Mouse (Mus musculus): ENCODE measurements around the gene Narf. TPM values are rescaled to one million over a fixed set of nuclear protein-coding genes. Genes with fewer than 3 reads are reported as not detected.

The Narf gene
- 10 to 100 TPM; 29.3 to 43.0 TPM for total RNA-seq (2021)
- long read RNA-seq, experiment 1, full-length matches to known transcripts, result 40 of 53 reads
- long read RNA-seq, experiment 1, partial matches to known transcripts, result 4 of 53 reads
- long read RNA-seq, experiment 1, other reads (novel, unspliced or antisense), result 9 of 53 reads
- long read RNA-seq, experiment 2, full-length matches to known transcripts, result 31 of 37 reads
- long read RNA-seq, experiment 2, partial matches to known transcripts, result 4 of 37 reads
- long read RNA-seq, experiment 2, other reads (novel, unspliced or antisense), result 2 of 37 reads

DNA sequence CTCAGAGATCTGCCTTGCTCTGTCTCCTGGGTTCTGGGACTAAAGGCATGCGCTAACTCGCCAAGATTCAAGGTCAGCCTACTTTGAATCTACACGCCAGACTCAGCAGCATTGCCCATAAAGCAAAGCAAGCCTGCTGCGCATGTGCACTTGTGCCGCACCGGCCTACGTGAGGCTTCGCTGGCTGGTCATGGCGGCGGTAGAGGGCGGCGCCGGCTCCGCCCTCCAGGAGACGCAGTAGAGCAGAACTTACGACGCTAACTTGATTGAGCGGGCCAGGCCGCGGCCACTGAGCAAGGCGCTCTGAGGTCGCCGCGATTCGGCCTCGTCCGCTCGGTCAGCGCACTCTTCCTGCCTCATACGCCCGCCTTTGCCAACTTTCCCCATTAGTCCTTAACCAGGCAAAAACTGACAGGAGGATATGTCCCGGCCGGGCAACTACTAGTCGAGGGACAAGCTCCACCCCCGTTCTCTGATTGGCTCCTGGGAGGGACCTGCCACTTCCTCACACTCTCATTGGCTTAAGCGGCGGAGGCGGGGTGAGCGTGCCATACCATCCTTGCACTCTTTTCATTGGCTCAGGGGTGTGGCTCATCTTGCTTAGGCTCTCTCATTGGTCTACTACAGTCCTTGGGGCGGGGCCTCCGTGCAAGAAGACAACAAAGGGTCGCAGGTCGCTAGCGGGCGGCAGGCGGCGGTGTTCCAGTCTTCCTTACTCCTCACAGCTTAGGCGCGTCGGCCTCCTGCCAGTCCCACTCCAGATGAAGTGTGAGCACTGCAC lies at the start of gene Narf:
Gene Narf (plus strand): TSS at position 690 of the 781 bp plus-strand sequence.
- peak; percentile 98 for DNase-seq

DNA sequence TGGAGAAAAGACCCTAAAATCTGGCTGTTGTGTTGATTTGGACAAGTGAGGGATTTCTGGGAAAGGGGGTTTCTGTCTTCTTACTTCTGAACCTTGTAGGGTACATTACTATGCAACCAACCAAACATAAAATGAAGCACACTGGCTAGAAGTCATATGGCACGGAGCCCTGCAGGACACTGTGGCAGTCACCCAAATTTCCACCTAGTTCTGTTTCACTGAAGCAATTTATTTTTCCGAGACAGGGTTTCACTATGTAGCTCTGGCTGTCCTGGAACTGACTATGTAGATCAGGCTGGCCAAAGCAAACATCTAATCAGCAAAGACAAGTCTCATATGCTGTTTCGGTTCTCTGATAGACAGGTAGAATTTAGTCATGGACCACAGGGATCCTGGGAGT lies 47.4 kb upstream of the Narf start:
- DNase-seq, result peak; percentile 70

DNA sequence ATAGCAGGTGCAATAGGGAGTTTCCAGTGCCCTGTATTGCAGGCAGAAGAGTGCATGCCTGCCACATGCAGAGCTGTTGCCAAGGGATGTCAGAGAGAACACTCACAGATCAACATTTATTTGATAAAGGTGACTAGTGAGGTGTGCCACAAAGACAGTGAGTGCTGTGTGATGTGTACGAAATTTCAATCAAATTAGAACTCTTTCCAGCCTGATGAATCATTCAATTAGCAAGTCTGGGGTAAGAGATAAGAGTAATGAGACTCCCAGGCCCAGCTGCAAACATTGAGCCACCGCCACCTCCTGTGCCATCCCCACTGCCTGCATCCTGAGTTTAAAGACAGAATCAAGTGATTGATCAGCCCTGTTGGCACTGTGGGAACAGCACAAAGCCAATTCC lies 44.3 kb upstream of the Narf start:
- DNase-seq, result no peak

DNA sequence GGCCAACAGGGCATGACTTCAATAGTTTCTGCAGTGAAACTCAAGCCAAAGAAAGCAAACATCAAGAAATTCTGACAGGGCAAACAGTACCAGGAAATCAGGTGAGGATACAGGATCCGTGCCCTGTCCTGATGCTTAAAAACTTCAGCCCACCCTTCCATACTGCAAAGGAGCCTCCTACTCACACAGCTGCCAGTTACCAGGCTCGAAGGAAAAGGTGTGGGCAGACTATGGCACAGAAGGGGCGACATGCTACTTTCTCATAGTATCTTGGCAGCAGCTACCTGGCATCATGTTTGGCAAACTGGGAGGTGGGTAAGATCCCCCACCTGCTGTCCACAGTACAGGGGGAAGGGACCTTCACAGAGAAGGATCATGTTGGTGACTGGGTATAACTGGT lies 43.6 kb upstream of the Narf start:
- DNase-seq, result no peak

DNA sequence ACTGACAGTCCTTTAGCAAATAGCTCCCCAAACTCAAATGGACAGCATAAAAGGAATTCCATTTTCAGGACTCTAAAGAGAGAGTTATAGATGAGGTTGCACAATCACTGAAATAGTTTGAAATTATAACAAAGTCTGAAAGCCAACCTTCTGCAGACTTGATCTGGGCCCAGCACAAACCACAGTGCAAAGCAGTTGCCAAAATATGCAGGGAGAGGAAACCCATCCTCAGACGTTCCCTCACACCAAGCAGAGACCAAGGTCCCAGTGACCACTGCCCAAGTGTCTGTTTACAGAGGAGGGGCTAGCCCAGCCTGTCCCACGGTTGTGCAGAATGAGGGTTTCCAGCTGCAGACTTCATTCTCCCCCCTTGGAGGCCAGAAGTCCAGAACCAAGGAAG lies 38.4 kb upstream of the Narf start:
- DNase-seq, result no peak

DNA sequence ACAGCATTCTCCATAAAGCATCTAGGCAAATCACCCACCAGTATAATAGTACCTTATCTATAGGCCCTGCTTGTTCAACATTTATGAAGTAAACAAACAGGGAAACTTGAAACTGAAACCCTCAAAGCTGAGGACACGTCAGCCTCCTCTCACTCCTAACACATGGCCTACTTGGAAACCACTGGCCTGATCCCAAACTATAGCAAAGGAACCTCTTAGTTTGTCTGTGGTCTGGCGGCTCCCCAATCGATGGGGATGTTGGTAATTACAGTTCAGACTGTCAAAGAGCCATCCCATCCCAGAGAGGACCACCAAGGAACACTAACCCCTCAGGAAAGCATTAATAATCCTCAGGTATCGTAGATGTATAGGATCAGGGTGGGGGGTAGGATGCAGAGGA lies 37.2 kb upstream of the Narf start:
- no peak for DNase-seq

DNA sequence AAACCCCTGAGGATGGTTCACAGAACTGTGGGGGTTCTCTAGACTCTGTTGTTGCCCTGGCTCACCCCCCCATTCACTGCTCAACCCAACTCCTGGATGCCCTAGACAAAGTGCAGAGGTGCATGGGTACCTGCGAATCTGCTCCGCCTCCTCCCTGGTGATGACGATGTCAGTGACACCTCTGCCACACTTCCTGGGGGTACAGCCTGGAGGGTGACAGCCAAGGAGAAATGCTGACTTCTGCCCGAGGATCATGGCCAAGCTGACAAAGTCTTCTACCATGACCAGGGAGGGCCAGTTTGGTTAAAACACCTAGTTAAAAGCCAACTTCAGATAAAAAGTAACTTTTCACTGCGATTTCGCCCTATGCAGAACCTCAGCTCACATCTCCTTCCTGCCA lies 36.3 kb upstream of the Narf start:
- DNase-seq, result no peak

DNA sequence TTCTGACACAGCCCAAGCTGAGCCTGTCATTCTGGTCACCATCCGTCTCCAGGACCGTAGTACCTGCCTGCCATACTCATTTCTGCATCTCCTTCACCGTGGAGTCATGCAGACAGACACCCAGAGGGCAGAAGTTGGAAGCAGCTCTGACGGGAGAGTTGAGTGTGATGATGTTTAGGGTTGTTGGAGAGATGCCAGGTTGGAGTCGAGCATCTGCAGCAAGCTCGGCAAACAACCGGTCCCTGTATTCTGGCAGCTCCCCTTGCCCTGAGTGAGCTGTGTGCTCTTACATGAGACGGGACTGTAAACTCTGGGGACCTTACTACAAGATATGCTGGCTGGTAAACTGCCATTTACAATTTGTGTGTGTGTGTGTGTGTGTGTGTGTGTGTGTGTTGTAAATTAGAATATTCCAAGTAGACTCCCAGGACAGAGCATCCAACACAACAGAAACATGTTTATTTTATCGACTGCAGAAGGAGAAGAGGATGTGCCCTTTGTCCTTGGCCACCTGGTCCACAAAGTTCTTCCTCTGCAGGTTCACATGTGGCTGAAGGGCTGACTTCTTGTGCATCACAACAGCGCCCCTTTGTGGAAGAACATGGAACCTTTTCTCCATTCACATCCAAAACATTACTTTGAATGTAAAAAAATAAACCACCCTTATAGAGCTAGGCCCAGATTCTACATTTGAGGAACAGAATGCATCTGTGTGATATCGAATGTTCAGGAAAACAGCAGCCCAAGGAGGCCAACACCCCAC lies 35.4 kb upstream of the Narf start:
- DNase-seq, result peak; percentile 61

DNA sequence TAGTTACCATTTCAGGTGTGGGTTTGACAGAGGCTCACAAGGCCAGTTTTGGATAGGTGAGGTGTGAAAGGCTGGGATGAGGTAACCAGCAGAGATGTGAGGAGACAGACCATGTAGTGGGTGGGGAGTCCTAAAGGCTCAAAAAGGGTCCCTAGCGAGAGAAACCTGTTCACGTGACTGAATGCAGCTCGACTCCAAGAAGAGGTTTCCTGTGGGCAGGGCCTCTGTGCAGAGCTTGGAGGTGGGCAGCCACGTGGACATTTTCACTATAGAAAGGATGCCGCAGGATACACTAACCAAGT lies 33.2 kb upstream of the Narf start:
- DNase-seq, result no peak

DNA sequence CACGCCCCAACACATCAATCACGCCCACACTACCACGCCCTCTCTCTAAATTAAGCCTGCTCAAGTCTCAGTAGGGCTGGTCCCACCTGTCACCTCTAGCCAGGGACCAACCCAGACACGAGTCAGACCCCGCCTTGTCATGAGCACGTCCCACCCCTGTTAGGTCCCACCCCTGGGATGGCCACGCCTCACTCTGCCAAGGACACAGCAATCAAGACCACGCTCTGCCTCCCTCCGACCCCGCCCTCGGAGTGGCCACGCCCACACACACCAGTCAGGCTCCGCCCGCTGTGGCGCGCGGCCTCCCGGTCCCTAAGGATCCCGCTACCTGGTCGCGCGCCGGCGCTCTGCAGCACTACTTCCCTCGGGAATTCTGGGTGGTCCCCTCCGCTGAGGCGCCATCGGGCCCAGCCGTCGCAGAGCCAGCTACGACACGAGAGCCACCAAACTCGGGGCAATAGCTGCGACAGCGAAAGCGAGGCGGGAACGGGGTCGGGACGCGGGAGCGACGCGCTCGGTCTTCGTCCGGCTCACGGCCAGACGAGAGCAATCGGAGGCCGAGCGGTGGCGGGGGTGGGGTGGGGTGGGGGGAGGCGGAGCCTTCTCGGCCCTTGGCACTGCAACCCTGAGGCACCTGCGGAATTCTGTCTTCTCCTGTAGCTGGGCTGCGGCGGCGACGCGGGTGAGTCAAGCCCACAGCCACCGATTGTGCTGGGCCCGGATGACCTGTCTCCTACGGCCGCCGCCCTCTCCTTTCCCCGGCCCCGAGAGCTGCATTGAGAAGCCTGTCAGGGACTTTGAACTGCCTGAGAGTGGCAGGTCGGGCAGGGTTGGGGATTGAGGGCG lies 32.7 kb upstream of the Narf start, which contains the start of the genes Hexdc and Ogfod3:
Gene Hexdc (plus strand): TSS at position 273 of the 846 bp plus-strand sequence.
Gene Ogfod3 (minus strand): TSS at position 551 of the 846 bp plus-strand sequence.
- peak; percentile 97 for DNase-seq

DNA sequence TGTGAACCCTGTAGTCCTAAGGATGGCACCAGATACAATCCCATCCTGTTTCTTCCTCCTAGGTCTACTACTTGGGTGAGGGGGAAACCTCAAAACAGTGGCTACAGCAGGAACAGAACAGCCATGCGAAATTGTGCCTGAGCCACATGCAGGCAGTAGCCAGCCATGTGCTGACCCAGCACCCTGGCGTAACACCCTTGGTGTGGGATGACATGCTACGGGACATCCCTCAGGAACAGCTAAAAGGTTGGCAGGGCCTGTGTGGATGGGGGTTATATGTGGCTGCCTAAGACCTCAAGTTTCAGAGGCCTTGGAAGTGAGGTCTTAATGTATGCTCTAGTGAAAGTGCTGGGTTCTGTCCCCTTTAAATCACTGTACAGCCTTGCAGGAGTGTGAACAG lies 20.2 kb upstream of the Narf start:
- no peak for DNase-seq

DNA sequence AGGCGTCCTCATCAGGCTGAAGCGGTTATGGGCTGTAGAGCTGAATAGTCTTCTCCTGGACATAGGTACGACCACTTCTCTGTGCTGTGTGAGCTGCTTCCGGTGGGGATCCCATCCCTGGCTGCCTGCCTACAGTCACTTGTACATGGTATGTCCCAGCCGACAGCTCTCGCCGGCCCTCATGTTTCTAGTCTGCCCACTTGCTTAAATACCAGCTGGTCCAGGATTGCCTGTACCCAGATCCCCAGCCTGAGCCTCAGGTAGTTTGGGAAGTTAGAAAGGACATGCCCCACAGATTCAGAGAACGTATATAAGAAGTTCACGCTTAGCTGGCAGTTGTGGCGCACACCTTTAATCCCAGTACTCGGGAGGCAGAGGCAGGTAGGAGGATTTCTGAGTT lies 17.3 kb upstream of the Narf start:
- DNase-seq, result no peak

DNA sequence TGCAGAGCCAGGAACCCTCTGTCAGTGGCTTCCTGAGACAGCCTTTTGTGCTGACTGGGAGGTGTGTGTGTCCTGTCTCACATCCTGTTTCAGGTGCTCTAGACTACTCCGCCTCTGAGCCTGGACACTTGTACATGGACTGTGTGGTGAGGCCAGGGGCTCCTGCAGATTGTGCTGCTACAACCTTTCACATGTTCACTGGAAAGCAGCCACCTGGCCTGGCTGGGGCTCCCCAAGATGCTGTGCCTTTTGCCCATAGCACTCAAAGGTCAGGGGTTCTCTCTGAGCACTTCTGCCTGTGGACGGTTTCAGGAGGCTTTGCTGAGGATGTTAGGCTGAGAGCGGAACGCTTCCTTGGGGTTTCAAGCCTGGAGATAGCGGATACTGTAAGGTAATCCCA lies 16.3 kb upstream of the Narf start:
- DNase-seq, result no peak

DNA sequence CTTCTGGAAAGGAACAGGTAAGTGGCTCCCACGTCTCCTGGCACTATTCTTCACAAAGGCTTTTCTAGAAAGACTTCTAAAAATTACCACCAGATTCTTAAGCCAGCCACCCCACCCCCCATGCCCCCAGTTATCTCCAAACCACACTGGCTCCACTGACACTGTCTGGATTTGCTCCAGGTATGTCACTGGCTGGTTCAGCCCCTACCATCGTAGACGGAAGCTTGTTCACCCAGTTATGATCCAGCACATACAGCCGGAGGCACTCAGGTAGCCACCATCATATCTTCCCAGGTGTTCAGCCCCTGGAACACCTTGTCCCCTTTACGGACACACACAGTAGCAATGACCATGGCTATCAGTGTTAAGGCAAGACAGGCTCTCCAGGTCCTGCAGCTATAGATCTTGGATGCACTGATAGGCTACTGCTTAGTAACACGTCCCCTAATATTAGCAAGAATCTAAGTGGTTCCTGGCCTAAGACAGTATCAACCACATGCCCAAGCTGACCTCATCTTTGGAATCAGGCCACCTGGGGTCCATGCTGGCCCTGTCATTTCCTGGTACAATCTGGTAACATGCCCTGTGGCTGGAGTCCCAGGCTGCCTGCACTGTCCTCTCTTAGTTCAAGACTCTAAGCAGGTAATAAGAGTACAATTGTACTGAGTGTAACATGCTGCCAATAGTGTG lies 15.6 kb upstream of the Narf start:
- DNase-seq, result no peak

DNA sequence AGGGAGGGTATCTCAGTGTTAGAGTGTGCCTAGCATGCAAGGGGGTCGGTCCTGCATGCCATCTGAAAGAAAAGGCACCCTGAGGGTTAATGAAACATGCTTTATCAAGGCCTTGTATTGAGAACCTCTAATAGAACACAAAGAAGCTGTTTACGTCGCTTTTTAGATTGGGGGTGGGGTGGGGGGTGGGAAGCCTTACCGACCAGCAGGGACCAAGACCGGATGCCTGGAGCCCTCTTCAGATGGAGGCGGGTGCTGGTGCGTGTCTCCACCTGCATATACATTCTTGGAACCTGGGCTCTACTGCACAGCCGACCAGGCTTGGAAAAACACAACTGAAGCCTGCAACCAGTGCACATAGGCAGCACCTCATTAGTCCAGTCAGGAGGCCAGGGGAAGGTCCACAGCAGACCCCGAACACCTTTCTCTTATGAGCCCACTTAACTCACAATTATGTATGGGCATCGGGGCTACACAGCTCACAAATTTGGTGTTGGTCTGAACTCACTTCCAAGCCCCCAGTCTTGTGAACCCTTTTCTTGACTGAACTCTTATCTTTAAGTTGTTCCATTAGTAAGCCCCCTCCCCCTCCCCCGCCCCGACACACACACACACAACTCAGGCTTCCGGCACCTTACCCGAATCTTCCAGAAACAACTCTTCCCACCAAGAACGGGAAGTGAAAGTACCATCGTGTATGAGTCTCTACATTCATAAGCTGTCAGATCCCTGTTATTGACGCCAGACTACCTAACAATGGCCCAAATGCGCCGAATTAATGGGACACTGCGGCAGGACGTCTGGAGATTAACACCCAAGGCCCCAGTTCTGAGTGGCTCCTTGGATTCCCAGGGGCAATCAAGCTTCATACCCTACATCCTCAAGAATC lies 8.7 kb upstream of the Narf start:
- no peak for DNase-seq

DNA sequence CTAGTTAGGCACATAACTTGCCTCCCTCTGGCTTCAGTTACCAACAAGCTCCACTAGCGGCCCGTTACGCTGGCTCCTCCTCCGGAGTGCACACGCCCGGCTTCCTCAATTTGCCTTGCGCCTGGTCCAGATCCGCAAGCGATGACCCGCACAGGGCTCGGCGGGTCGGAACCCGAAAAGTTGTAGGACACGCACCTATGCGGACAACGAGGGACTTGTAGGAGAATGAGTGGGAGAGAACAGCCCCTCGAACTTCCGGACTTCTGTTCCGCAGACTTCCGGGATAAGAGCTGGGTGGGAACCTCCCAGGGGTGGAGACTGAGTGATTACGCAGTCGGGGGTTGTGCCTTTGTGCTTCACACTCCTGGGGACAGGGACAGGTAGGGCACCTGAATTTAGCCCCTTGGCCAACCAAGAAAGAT lies 8.0 kb upstream of the Narf start, which contains the start of gene Cybc1:
Gene Cybc1 (minus strand): TSS at position 305 of the 422 bp plus-strand sequence.
- DNase-seq, result peak; percentile 81

DNA sequence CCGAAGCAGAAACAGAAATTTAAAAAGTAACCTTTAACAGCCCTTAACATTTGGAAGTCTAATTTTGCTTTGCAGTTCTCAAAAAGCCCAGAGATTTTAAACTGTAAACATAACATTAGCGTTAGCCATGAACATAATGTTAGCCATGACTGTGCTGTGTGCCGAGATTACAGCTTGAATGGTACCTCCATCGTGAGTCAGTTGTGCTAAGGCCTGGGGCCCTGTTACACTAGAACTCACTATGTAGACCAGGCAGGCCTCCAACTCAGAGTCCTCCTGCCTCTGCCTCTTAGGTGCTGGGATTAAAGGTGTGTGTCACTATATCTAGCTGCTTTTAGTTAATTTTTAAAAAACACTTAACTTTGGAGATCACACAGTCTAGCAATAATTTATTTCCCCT lies 5.9 kb upstream of the Narf start:
- DNase-seq, result no peak

DNA sequence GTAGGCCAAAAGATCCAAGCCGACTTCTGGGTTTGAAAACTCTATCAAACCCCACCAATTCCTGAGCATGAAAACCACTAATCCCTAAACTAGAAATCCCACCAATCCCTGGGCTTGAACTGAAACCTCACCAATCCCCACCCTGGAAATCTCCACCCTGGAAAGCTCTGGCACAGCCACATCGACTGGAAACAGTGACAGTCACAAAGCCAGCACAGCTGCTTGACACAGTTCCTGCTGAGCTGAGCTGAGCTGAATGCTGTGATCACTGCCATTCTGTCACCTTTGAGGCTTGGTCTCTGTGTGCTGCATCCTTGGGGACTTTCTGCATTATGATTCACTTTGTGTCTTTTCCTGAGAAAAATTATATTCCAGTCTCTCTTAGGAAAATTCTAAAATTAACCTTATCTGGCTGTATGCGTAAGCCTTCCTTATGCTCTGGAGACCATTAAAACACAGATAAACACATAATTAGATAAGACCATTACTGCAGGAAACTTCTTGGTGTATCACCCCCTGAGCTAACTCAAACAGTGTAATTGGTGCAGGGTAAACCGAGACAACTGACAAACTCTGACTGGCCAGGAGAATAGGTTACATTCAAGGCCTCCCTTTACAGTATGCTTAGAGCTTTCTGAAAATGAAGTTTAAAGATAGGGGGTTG lies 5.3 kb upstream of the Narf start:
- DNase-seq, result no peak

DNA sequence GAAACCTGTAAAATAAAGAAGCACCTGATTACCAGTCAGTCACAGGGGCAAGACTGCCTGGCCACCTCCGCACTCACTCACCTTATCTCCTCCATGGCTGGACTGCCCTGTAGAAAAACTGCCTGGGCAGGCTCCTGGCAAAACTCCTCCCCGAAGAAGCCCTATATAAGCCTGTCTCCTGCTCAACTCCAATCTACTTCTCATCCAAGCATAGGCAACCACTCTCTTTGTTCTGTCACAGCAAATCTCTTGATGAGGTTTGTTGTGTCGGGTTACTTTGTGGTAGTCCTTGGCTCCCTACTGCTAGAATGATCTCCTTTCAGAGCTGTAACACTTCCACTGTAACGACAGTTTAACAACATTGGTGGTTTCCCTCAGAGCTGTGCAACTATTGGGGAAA lies 4.3 kb upstream of the Narf start:
- DNase-seq, result no peak
